Mouse (Mus musculus) ovary, postnatal 14 days (tissue): ENCODE results near the gene Cand2.

Experiments
- DNase-seq: peaks from one replicate; pipeline ENCODE4 v3.0.0; 2022; ENCODE audit warnings: low spot score

Gene Cand2

DNA sequence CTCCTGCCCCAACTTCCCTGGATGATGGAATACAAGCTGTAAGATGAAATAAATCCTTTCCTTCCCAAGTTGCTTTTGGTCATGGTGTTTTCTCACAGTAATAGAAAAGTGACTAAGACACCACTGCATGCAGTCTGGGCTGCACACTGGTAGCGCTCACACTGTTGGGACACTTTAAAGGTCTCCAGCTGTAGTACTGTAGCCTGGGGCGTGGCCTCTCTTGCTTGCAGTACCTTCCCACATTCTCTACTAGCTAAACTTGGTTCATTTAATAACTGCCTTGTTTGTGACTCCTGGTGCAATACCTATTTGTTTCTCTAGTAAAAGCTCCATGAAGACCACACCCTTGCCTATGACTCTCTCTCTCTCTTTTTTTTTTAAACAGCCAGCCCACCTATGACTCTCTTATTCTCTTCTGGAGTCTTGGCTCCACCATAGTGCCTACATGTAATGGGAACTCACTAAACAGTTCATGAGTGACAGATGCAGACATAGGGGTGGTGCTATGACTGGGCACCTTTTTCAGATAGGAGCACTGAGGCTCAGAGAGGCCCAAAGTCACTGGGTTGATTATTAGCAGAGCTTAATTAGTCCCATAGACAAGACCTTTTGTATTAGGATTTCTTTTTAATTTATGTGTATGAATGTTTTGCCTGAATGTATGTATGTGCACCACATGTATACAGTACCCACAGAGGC is 58.0 kb downstream of the Cand2 start:
- no peak for DNase-seq

DNA sequence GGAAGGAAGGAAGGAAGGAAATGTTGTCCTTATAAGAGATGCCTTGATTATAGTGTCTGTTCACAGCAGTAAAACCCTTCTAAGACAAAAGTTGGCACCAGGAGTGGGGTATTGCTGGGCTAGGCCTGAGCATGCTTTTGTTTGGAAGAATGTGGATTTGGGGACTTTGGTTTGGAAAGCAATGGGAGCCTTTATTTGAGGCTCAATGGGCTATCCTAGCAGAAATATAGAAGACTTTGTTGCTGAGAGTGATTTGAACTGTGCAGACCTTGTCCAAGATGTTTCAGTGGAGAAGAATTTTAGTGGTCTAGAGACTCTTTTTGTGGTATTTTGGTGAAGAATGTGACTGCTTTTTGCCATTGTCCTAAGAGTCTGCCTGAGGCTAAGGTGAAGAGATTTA is 59.5 kb downstream of the Cand2 start:
- DNase-seq, result no peak

DNA sequence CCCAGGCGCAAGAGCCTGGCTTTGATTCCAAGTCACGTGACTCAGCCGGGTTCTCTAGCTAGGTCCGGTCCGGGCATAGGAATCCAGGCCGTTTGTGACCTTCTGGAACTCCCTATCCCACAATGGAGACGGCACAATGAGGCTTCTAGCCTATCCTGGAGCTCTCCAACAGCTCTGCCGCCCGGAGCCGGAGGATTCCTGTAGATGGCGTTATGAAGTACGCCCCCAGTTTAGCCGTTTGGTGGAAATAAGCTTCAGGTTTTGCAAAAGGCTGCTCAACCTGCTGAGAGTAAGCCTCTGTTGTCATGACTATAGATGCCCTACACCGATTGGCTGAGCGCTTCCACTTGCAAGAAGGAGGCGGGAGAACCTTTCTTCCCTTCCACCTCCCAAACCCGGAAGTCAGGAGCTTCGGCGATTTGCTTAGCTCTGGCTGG is 63.8 kb downstream of the Cand2 start, which contains the start of gene Efcab12:
Gene Efcab12 (minus strand): TSS at position 252 of the 437 bp plus-strand sequence.
- DNase-seq, result peak; percentile 46

DNA sequence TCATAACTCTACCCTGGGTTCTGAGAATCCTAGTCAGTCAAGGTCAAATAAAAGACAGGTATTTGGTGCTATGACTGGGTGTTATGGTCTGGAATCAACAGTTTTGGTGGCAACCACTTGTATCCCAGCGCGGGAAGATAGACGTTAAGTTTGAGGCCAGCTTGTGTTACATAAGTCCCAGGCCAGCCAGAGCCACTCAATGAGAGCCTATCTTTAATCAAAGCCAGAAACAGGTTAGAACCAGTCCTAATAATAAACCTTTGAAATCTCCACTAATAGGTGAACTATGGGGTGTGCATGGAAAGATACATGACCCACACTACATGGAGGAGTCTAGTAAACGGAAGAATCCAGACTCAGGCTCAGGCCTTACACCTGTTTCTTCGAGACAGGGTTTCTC is 64.4 kb downstream of the Cand2 start:
- no peak for DNase-seq

DNA sequence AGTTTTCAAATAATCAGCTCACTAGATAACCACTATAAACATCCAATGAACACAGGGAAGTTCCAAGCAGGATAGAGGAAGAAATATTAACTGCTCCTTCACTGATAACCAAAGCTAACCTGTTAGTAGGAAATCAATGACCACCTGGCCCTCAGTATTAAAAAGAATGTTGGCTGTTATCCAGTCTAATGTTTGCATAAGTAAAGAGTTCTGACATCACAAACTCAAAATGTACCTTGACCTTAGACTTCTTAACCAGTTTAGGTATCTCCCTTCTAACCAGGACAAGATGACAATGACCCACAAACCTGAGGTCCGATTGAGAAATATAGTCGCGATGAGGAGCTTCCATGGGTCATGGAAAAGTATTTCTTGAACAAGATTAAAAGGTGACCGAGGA is 70.7 kb downstream of the Cand2 start:
- no peak for DNase-seq

DNA sequence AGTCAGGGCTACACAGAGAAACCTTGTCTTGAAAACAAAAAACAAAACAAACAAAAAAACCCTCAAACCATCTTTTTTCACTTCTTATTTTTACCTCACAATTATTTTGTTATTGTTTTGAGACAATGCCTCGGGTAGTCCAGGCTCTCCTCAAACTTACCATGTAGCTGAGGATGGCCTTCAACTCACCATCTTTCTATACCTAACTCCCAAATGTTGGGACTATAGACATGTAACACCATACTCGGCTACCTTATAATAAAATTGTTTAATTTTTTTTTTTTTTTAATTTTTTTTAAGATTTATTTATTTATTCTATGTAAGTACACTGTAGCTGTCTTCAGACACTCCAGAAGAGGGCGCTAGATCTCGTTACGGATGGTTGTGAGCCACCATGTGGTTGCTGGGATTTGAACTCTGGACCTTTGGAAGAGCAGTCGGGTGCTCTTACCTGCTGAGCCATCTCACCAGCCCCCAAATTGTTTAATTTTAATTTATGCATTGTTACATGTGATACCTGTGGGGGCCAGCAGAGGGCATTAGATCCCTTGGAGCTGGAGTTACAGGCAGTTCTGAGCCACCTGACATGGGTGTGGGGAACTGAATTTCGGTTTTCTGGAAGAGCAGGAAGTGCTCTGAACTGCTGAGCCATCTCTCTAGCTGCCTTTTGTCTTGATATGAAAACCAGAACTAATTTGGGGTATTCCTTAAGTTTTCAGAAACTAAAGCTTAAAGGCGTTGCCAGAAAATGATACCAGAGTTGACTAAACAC is 72.5 kb downstream of the Cand2 start:
- DNase-seq, result peak; percentile 49

DNA sequence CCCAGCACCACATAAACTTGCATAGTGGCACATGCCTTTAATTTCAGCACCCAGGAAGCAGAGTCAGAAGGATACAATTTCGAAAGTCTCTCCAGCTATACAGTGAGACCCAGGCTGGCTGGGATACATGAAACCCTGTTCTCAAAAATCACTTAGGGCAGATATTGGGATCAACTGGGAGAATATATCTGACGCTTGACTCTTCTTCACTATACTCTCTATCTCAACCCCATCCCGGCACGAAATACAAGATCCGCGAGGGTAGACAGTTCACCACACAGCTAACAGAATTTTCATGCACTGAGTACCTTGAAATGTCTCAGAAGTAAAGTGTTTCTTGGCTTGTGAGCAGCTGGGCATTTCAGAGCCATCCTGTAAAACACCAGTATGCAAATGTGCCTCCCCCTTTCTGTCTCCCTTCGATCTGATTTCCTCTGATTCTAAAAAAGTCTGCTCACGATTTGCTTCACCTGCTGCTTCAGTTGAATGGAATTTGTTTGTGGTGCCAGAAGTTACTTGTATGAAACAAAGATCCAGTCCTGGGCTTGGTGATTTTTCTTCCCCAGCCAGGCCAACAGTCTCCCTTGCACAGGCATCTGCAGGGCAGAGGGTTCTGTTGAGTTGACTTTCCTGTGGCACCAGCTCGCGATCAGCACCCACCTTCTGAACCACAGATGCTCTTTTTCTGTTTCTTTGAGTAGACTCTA is 74.4 kb downstream of the Cand2 start:
- no peak for DNase-seq

DNA sequence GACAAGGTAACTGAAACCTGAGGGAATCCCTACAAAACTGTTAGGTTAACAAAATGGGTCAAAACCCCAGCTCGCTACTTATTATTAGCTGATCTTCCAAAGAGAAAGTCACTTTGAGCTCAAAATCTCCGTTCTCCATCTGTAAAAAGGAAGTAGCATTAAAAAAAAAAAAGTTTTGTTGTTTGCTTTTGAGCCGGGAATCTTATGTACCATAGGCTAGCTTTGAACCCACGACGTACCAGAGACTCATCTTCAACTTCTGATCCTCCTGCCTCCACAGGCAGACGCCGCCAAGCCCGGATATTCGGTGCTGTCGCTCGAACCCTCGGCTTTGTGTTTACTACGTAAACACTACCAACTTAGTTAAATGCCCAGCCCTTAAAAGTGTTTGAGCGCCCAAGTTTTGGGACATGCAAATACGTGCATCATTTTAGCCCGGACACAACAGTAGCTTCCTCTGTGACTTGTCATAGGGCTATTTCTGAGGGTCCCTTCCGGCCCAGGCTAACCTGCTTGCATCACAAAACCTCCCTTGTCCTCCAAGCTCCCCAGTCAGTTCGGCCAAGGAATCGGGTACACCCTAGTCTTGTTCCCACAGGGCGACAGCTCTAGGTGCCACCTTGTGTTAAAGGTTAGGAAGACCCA is 78.2 kb downstream of the Cand2 start:
- DNase-seq, result no peak

DNA sequence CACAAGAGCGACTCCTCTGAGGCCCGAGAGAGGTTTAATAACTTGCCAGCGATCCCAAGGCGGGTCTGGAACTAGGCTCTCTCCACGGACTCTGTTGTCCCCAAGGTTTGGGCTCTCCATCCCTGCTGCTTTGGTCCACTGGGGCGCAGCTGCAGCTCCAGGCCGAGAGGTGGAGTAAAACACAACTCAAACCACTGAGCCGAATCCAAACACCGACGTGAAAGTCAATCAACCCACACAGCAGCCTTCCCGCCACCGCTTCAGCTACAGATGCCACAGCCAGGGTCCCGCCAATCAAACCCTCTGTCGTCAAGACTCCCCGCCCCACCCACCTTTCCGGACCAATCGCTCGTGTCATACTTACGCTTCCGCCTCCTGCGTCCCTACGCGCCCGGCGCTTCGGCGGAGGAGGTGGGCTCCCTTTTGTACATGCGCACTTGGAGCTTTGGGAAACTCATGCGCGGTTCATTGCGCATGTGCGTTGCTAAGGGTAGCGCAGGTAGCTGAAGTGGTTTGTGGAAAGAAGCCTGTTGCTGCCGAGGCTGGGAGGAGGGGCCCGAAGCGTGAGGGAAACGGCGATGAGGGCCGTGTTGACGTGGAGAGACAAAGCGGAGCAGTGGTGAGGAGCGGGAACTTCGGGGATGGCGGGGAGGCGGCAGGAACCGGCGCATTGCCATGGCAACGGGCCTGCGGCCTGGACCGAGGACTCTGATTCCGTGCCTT is 78.9 kb downstream of the Cand2 start, which contains the start of the genes Mbd4 and Ift122:
Gene Mbd4 (minus strand): TSS at position 281 of the 723 bp plus-strand sequence.
Gene Ift122 (plus strand): TSS at position 380 of the 723 bp plus-strand sequence.
- peak; percentile 92 for DNase-seq

DNA sequence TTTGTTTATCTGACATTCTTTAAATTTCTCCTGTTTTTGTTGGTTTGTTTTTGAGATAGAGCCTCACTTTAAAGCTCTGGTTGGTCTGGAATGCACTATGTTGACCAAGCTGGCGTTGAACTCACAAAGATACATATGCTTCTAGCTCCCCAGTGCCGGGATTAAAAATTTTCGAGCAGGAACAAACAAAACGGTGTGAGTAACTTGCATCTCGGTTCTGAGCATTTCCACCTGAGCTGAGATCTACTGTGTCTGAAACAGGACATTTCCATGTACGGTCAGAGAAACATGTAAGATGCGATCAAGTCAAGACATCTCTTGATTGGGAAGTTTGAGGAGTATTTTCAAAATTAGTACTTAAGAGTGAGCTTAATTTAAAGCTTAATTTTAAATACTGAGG is 79.6 kb downstream of the Cand2 start:
- no peak for DNase-seq

DNA sequence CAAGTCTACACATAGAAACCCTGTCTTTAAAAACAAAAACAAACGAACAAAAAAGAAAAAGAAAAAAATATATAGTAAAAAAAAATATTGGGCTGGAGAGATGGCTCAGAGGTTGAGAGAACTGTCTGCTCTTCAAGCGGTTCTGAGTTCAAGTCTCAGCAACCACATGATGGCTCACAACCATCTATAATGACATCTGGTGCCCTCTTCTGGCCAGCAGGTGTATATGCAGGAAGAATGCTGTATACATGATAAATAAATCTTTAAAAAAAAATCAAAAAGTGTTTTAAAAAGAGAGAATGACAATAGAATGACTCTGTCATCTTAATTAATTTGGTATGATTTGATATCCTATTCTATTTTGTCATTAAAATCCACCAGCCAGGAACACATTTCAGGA is 80.1 kb downstream of the Cand2 start:
- DNase-seq, result no peak
